Mouse (Mus musculus) CD4-positive naive resting alpha-beta T cell, adult 76 days (primary cell): ENCODE measurements around the gene Rbl1. TPM values are rescaled to one million over a fixed set of nuclear protein-coding genes. Genes with fewer than 3 reads are reported as not detected.

Source experiments
- total RNA-seq: library from RNA; stranded (reverse); gene quantifications from one replicate; pipeline ENCODE4 v1.2.4, GENCODE M21; 2023

Rbl1 gene
- 27.4 TPM for total RNA-seq

GRCm38 (mm10) chr2:157204366-157205218 lies at the start of gene Rbl1:
Gene Rbl1 (minus strand): TSS chr2:157204534.

GRCm38 (mm10) chr2:157135014-157135413 lies 69.3 kb downstream of the Rbl1 start, which contains the start of gene Samhd1:
Gene Samhd1 (minus strand): TSS chr2:157135265.

Other genes with a start within 250 kb of the Rbl1 start
- gene Ndrg3, start 212.5 kb downstream of the Rbl1 start, total RNA-seq = 75.4 TPM
- 10.9 TPM for gene Dsn1, start 197.4 kb downstream of the Rbl1 start, total RNA-seq
- gene Soga1, start 125.3 kb downstream of the Rbl1 start, total RNA-seq = 0.47 TPM
- gene Tldc2, start 117.5 kb downstream of the Rbl1 start, total RNA-seq = not detected
- gene Samhd1, start 69.3 kb downstream of the Rbl1 start, total RNA-seq = 358 TPM
- 109 TPM for gene Rpn2, start 74.5 kb upstream of the Rbl1 start, total RNA-seq
- not detected for gene Mroh8, start 75.0 kb upstream of the Rbl1 start, total RNA-seq
- not detected for gene Ghrh, start 143.0 kb upstream of the Rbl1 start, total RNA-seq
- gene Manbal, start 163.1 kb upstream of the Rbl1 start, total RNA-seq = 22.8 TPM
- gene Src, start 213.9 kb upstream of the Rbl1 start, total RNA-seq = 1.1 TPM